Mouse (Mus musculus) common myeloid progenitor, adult 5-6 weeks (primary cell): Measurements from ENCODE around the gene Glis2. TPM values are rescaled to one million over a fixed set of nuclear protein-coding genes. Genes with fewer than 3 reads are reported as not detected.
A peak's percentile ranks its signal among the peaks of the same experiment; 100 is the strongest.

ENCODE experiments used
- ATAC-seq: replicated peaks from 2 replicates; pipeline ENCODE4 v1.8.0; 2016; ENCODE audit warnings: low read depth, mild to moderate bottlenecking, moderate TSS enrichment, inconsistent platforms; ENCODE audit not compliant: poor library complexity, severe bottlenecking
- total RNA-seq: library from RNA; stranded (forward); fragments of 200-1000, 187-1606 nt; gene quantifications from 2 replicates; pipeline ENCODE4 v1.2.3, GENCODE M21; 2017

Glis2 gene
- total RNA-seq, 1 experiment from 2014 or later, result 2.9 TPM

DNA sequence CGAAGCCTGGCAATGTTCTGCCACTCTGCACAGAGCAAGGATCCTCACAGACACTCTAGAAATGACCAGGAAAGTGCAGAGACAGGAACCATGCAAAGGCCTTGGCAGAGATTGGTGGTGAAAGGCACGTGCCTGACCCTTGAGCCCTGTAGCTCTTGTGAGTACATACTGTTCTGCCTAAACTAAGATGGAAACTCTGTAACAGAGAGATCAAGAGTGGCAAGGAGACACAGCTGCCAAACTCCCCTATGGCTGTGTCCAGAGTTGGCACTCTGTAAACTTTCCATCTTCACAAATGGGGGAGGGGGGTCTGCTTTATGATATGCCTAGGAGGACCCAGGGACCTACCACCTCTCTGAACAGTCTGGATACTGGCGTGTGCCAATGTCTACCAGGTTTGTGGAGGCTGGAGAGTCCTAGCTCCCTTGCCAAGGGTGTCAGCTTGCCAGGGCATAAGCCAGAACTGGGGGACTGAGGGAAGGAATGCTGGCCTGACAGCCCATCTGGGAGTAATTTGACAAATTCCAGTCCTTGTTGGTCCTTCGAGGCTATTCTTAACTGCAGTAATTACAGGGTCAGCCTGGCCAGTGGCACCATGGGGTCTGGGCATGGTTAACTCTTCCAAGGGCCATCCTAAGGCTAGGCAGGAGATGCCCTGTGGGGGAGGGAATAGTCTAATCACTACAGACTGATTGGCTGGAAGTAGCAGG, 58.3 kb downstream of the Glis2 start:
- no peak for ATAC-seq

DNA sequence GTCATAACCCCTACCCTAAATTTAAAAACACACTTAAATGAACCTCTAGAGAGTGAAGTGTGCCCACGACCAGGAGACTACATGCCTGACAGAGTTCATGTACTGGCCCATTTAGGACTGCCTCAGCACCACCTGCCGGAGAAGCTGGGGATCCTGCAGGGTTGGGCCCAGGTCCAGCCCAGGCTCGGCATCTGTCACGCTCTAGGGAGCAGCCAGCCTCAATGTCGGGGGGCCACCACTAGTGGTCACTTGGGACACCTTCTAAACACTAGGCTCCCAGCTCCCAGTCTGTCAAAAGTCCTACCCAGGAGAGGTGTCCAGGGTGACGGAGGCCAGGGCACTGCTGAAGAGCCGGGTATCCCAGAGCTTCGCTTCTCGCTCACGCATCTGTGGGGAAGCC, 60.2 kb downstream of the Glis2 start:
- ATAC-seq, result no peak

DNA sequence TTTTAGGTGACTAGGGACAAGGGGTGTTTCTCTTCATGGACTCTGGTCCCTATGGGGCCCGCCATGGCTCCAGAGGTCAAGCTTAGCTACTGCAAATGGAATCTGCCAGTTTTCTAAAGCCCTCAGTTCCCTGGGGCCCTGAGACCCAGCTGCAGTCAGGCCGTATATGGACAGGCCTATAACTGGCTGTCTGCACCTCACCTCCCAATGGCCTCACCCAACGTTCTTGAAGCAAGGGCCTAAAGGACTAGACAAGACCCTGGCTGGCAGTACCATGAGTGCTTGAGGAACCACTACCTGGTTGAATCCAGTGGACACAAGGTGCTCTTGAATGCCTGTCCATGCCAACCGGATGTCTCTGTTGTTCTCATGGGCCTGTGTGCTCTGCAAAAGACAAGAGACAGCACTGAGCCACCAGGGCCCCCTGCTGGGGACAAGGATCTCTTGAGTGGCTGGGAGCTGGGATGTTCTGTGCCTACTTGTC, 60.8 kb downstream of the Glis2 start:
- ATAC-seq, result no peak

- peak; percentile 75 for ATAC-seq
These were observed 61.5 kb downstream of the Glis2 start for GRCm38 (mm10) chr16:4655764-4656570.

DNA sequence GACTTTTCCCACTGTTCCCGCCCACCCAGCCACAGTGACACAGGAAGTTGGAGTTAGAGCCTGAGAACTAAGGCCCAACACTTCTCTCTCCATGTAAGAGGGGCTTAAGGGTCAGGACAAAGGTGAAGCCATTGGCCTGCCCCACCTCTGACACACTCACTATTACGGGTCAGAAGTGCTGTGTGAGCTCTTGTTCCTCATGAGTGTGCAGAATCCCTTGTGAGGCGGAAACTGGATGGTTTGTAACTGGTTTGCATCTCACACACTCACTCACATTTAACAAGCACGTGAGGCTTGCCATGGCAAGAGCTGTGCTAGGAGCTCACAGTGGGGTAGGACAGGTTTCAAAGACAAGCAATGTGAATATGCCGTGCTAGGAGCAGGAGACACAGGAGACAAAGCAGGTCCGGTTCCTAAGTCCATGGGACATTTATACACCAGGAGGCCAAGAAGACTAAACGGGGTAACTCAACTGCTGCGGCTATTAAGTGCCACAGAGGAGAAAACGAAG, 62.1 kb downstream of the Glis2 start:
- ATAC-seq, result no peak

DNA sequence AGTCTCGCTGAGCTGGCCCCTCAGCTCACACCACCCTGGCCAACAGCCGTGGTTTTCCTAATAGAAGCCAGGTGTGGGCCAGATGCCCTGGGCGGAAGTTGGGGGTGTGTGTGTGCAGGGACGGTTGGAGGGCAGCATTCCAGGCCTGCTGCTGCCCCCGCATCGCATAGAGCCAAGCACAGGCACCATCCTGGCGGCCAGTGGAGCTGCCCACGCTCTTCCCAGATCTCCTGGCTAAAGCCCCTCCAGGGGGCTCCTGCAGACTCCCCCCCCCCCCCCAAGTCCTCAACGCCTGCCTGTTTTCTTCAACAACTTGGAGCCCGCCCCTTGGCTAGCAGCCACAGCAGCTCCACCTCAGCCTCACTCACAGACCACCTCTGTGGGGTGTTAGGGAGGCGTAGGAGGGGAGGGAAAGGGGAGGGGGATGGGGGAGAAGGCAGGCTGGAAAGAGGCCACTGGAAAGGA, 64.3 kb downstream of the Glis2 start:
- ATAC-seq, result peak; percentile 26; the same call in 1 of the 2 replicates

DNA sequence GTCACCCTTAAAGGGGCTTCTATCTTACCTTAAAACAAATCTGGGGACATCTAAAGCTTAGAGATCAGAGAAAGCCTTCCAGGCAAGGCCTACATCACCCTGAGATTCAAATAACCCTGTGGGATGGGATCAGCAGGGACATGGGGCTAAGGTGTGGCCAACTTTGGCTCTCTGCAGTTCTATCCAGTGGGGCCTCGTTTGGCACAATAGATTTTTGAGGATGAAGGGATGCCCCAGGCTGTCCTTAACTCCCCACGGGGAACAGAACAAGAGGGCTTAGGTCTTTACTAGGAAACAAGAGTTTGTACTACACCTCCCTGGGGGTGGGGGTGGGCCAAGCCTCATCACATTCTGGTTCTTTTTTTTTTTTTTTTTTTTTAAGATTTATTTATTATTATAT, 64.8 kb downstream of the Glis2 start:
- no peak for ATAC-seq

DNA sequence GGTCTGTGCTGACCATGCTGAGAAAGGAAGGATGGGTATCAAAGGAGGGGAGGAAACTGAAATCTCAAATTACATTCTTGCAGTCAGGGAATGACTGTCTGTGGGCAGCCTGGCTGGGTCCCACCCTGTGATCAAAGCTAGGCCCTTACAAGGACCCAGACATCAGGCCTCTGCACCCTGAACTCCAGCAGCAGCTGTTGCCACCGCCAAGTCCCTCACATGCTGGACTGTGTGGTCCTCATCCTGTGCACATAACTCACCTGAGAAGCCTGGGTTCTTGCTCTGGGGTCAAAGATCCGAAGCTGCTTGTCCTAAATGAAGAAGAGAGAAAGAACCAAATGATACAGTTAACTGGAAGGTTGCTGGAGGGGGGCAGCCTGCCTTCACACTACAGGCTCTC, 67.1 kb downstream of the Glis2 start:
- no peak for ATAC-seq

- ATAC-seq, result no peak
These were observed 69.3 kb downstream of the Glis2 start for GRCm38 (mm10) chr16:4663806-4664205.

GRCm38 (mm10) chr16:4665726-4666125, 71.2 kb downstream of the Glis2 start:
- no peak for ATAC-seq

- ATAC-seq, result peak; percentile 95
These were observed 72.8 kb downstream of the Glis2 start for GRCm38 (mm10) chr16:4667190-4667808.

GRCm38 (mm10) chr16:4670317-4670716, 75.8 kb downstream of the Glis2 start:
- no peak for ATAC-seq

GRCm38 (mm10) chr16:4674091-4674490, 79.6 kb downstream of the Glis2 start:
- ATAC-seq, result peak; percentile 89

Other genes with a start within 250 kb of the Glis2 start
- gene Adcy9, start 174.2 kb upstream of the Glis2 start, total RNA-seq, result 7.0 and 11.6 TPM in 2 replicates
- 14.1 and 23.1 TPM in 2 replicates for gene Srl, start 52.9 kb upstream of the Glis2 start, total RNA-seq
- gene Tfap4, start 34.9 kb upstream of the Glis2 start, total RNA-seq, result 53.1 and 60.7 TPM in 2 replicates
- 8.3 and 11.1 TPM in 2 replicates for gene Pam16, start 30.3 kb downstream of the Glis2 start, total RNA-seq
- gene Vasn, start 45.2 kb downstream of the Glis2 start, total RNA-seq, result 0.10 and 0.46 TPM in 2 replicates
- gene Dnaja3, start 45.3 kb downstream of the Glis2 start, total RNA-seq, result 55.8 and 68.1 TPM in 2 replicates
- 22.7 and 35.4 TPM in 2 replicates for gene Coro7, start 85.1 kb downstream of the Glis2 start, total RNA-seq
- 82.2 and 90.3 TPM in 2 replicates for gene Nmral1, start 124.6 kb downstream of the Glis2 start, total RNA-seq
- gene Hmox2, start 131.6 kb downstream of the Glis2 start, total RNA-seq, result 68.8 and 74.6 TPM in 2 replicates
- 16.2 and 17.2 TPM in 2 replicates for gene Cdip1, start 195.6 kb downstream of the Glis2 start, total RNA-seq
- gene 4930562C15Rik, start 240.7 kb downstream of the Glis2 start, total RNA-seq, result not detected in 2 replicates